Mouse (Mus musculus): ENCODE data around the gene Zfp64.

- TF ChIP-seq CTCF (IDR thresholded peaks at IDR 0.05; ENCODE audit: low read depth) (no peak), EP300 (optimal IDR thresholded peaks at IDR 0.05) (no peak)
These were observed 70.7 kb downstream of the Zfp64 start for GRCm38 (mm10) chr2:168884641-168885040.
